Mouse (Mus musculus) liver, adult 2 months (tissue): ENCODE measurements around the gene Ptprg. TPM values are rescaled to one million over a fixed set of nuclear protein-coding genes. Genes with fewer than 3 reads are reported as not detected.

Source experiments
- DNase-seq: peaks from one replicate; pipeline ENCODE4 v3.0.0-alpha.2; 2011; ENCODE audit warnings: low read depth, low spot score; ENCODE audit errors: extremely low read depth
- H3K27ac ChIP-seq: fragments of 200-500 bp; replicated peaks from 2 replicates; pipeline ENCODE4 v1.5.1; 2012; ENCODE audit warnings: low read depth, mild to moderate bottlenecking, control low read depth, inconsistent platforms, low read length; ENCODE audit not compliant: insufficient read depth
- H3K27me3 ChIP-seq: fragments of 200-500 bp; 2 replicates; pipeline ENCODE4 v1.6.1; 2012; ENCODE audit warnings: mild to moderate bottlenecking, moderate library complexity, low read length, inconsistent platforms; ENCODE audit not compliant: control insufficient read depth, insufficient read depth
- H3K36me3 ChIP-seq: fragments of 200-500 bp; 2 replicates; pipeline ENCODE4 v1.6.1; 2012; ENCODE audit warnings: low read length, inconsistent platforms; ENCODE audit not compliant: control insufficient read depth, insufficient read depth
- H3K4me1 ChIP-seq: fragments of 200-500 bp; 2 replicates; pipeline ENCODE4 v1.6.1; 2011; ENCODE audit warnings: low read length; ENCODE audit not compliant: control insufficient read depth, insufficient read depth
- H3K4me3 ChIP-seq: fragments of 200-500 bp; 2 replicates; pipeline ENCODE4 v1.5.1; 2011; ENCODE audit warnings: low read depth, mild to moderate bottlenecking, control low read depth, low read length, moderate library complexity; ENCODE audit not compliant: insufficient read depth
- H3K79me2 ChIP-seq: fragments of 200-500 bp; 2 replicates; pipeline ENCODE4 v1.6.1; 2012; ENCODE audit warnings: inconsistent platforms, mild to moderate bottlenecking, low read length, moderate library complexity; ENCODE audit not compliant: control insufficient read depth, insufficient read depth
- H3K9ac ChIP-seq: fragments of 200-500 bp; 2 replicates; pipeline ENCODE4 v1.6.1; 2012; ENCODE audit warnings: low read depth, mild to moderate bottlenecking, control low read depth, inconsistent platforms, low read length
- CTCF ChIP-seq: fragments of 200-500 bp; IDR thresholded peaks from 2 replicates; pipeline ENCODE4 v1.5.1; 2011; ENCODE audit warnings: low read depth, low read length, control low read depth
- POLR2A ChIP-seq: fragments of 200-500 bp; IDR thresholded peaks from 2 replicates; pipeline ENCODE4 v1.6.1; 2011; ENCODE audit warnings: low read length, control low read depth; ENCODE audit not compliant: insufficient read depth; ENCODE audit errors: extremely low read depth
- WGBS: fragments of 180-500 bp; shearing (Covaris S2); methylation state at CpG from one replicate; pipeline ENCODE4 v1.1.7; 2018; 5-methylcytosine and 5-hydroxymethylcytosine counted together
- polyA plus RNA-seq: library from polyadenylated mRNA; depleted of rRNA; stranded (reverse); fragments of >200 nt; gene quantifications from 2 replicates; pipeline ENCODE4 v1.2.3, GENCODE M21; 2012
- total RNA-seq: library from RNA; depleted of rRNA; stranded (reverse); fragments of >200 nt; gene quantifications from 2 replicates; pipeline ENCODE4 v1.2.3, GENCODE M21; 2014

The Ptprg gene
- total and polyA plus RNA-seq, 2 experiments = 17.4 to 19.9 TPM

DNA sequence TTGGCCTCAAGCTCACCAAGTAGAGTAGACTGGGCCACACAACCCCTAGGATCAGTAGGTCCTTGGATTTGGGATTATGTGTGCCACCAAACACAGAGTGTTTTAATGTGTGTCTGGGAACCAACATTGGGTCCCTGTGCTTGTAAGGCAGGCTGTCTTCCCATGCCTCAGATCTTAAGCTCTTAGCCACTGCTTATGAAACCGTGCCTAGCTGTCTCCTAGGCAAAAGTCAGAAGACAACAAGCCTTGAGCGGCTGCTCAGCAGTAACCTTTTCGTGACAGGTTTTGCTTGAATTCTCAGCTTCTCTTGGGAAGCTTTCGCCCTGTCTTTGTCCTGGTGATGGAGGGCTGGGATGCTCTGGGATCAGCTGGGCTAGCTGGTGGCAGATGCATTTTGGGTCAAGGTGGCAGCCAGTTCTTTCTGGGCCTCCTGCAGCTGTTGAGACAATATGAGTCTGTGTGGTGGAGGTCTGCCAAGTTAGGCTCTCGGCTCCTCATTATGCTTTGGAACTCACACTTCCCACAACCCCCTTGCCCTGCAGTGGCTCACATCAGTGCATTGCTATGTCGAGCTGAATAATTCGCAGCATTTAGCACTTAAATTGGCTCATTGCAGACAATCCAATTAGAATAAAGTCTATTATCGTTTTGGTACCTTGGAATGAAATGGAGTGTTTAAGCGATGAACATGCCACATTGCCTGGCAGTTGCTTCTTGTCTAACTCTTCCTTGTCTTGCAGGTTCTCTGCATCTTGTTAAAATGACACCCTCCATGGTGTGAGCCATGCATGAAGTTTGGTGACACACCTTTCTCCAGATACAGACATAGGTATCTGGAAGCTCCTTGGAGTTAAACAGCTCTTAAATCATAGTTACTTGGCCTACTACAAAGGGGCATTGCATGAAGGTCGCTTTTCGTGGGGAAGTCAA lies 321.9 kb downstream of the Ptprg start:
- Histone ChIP-seq H3K79me2 (peaks cover 5% of the 10 kb centered on the region; the same call in 1 of the 2 replicates), H3K4me1 (peaks cover 5% of the 10 kb centered on the region; the same call in 1 of the 2 replicates), H3K4me3 (no peak overlapping the region), H3K27ac (no peak overlapping the region), H3K36me3 (no peaks in the 10 kb centered on the region), H3K9ac (no peak overlapping the region), H3K27me3 (no peaks in the 10 kb centered on the region)
- no peak for TF ChIP-seq POLR2A
- TF ChIP-seq CTCF = no peak
- DNase-seq = no peak
- WGBS = 94% methylated on average over 11 of the region's 11 CpGs

GRCm38 (mm10) chr14:11881082-11881481 lies 327.8 kb downstream of the Ptprg start:
- Histone ChIP-seq H3K4me1 (peaks cover 7% of the 10 kb centered on the region; the same call in 1 of the 2 replicates), H3K36me3 (no peaks in the 10 kb centered on the region), H3K27me3 (no peaks in the 10 kb centered on the region), H3K27ac (no peak overlapping the region), H3K4me3 (no peak overlapping the region), H3K9ac (no peak overlapping the region), H3K79me2 (peaks cover 3% of the 10 kb centered on the region; the same call in 1 of the 2 replicates)
- DNase-seq = no peak
- WGBS = 80% methylated on average over 3 of the region's 3 CpGs
- TF ChIP-seq CTCF = no peak
- TF ChIP-seq POLR2A = no peak

- TF ChIP-seq POLR2A (no peak), CTCF (no peak)
- H3K27ac ChIP-seq = no peak overlapping the region
- peaks cover 4% of the 10 kb centered on the region; the same call in 1 of the 2 replicates for H3K79me2 ChIP-seq
- no peaks in the 10 kb centered on the region for H3K36me3 ChIP-seq
- peaks cover 7% of the 10 kb centered on the region; the same call in 1 of the 2 replicates for H3K4me1 ChIP-seq
- no peaks in the 10 kb centered on the region for H3K27me3 ChIP-seq
- peak; percentile 41 for DNase-seq
- no peak overlapping the region for H3K9ac ChIP-seq
- H3K4me3 ChIP-seq = no peak overlapping the region
- 34% methylated on average over 10 of the region's 10 CpGs for WGBS
These were observed 330.0 kb downstream of the Ptprg start for GRCm38 (mm10) chr14:11883142-11883921.

GRCm38 (mm10) chr14:11883995-11884394 lies 330.7 kb downstream of the Ptprg start:
- no peaks in the 10 kb centered on the region for H3K27me3 ChIP-seq
- H3K27ac ChIP-seq = no peak overlapping the region
- TF ChIP-seq POLR2A = no peak
- TF ChIP-seq CTCF = no peak
- no peaks in the 10 kb centered on the region for H3K36me3 ChIP-seq
- peaks cover 4% of the 10 kb centered on the region; the same call in 1 of the 2 replicates for H3K79me2 ChIP-seq
- no peak overlapping the region for H3K9ac ChIP-seq
- H3K4me1 ChIP-seq = peaks cover 7% of the 10 kb centered on the region; the same call in 1 of the 2 replicates
- no peak overlapping the region for H3K4me3 ChIP-seq
- DNase-seq = no peak
- 77% methylated on average over 5 of the region's 5 CpGs for WGBS

DNA sequence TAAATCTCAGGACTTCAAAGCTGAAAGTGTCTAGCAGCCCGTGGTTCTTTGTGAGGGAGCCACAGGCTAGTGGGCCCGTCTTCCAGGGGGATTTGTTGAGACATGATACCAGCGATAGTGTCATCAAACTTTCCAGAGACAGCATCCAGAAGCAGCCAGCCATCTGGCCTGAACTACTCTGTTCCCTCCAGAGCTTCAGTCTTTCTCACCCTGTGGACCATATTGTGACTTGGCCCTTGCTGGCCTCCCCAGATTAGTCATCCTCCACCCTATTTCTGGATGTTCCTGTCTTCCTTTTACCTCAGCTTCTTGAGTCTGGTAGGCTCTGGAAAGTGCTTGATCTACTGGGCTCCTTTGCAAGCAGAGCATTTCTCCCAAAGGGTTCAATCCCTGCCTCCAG lies 333.1 kb downstream of the Ptprg start:
- no peaks in the 10 kb centered on the region for H3K36me3 ChIP-seq
- H3K79me2 ChIP-seq = peaks cover 4% of the 10 kb centered on the region; the same call in 1 of the 2 replicates
- TF ChIP-seq CTCF (no peak), POLR2A (no peak)
- DNase-seq = no peak
- peaks cover 7% of the 10 kb centered on the region; the same call in 1 of the 2 replicates for H3K4me1 ChIP-seq
- H3K27me3 ChIP-seq = no peaks in the 10 kb centered on the region
- no peak overlapping the region for H3K4me3 ChIP-seq
- 83% methylated on average over 3 of the region's 3 CpGs for WGBS
- no peak overlapping the region for H3K27ac ChIP-seq
- no peak overlapping the region for H3K9ac ChIP-seq
